Mouse (Mus musculus): ENCODE results near the gene Mt4.
A peak's percentile ranks its signal among the peaks of the same experiment; 100 is the strongest.

Mt4 gene

GRCm38 (mm10) chr8:94179713-94180560 is 42.9 kb downstream of the Mt4 start:
- peak in 1 of 2 experiments; percentile 12 for DNase-seq

- DNase-seq = no peak
These were observed 43.5 kb downstream of the Mt4 start for GRCm38 (mm10) chr8:94180561-94180908.

GRCm38 (mm10) chr8:94182055-94182929 is 45.3 kb downstream of the Mt4 start:
- DNase-seq = no peak

- peak in 1 of 2 experiments; percentile 43 for DNase-seq
These were observed 46.1 kb downstream of the Mt4 start for GRCm38 (mm10) chr8:94183117-94183516.

GRCm38 (mm10) chr8:94184357-94184843 is 47.4 kb downstream of the Mt4 start:
- DNase-seq = no peak

- no peak for DNase-seq
These were observed 48.8 kb downstream of the Mt4 start for GRCm38 (mm10) chr8:94185791-94186190.

- DNase-seq = peak; percentile 79 to 80
These were observed 49.5 kb downstream of the Mt4 start for GRCm38 (mm10) chr8:94186542-94186941.

- DNase-seq = no peak
These were observed 50.4 kb downstream of the Mt4 start for GRCm38 (mm10) chr8:94187290-94188002.
